Mouse (Mus musculus): Measurements from ENCODE around the gene Fbxl13. TPM values are rescaled to one million over a fixed set of nuclear protein-coding genes. Genes with fewer than 3 reads are reported as not detected.

Gene Fbxl13
- polyA plus RNA-seq, 1 experiment from 2014 or later: 0.35 TPM

DNA sequence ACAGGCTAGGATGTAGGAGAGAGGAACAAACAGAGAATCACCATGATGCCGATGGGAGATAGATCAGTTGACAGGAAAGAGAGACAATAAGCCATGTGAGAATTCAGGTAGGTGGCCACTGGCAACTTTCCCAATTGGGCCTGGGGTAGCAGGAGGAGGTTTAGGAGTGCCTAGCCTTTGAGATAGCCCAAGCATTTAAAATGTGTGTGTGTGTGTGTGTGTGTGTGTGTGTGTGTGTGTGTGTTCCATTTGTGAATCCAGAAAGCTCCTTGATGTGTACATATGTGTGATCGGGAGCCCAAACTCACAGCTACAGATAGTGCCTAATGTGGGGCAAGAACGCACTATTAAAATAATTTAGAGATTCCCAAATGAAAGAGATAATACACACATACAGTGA, 67.3 kb downstream of the Fbxl13 start:
- Histone ChIP-seq H3K27me3 (replicated peaks; ENCODE audit: control insufficient read depth, insufficient read depth, low read length) (no peaks in the 10 kb centered on the region), H3K9me3 (ENCODE audit: control insufficient read depth, low read length) (no peaks in the 10 kb centered on the region), H3K36me3 (ENCODE audit: control insufficient read depth, insufficient read depth, low read length) (peaks cover 12% of the 10 kb centered on the region; the same call in 1 of the 2 replicates), H3K9ac (ENCODE audit: low read length) (no peak overlapping the region), H3K27ac (ENCODE audit: low read depth) (no peak overlapping the region), H3K4me3 (ENCODE audit: low read depth, low read length) (no peak overlapping the region), H3K4me1 (replicated peaks; ENCODE audit: control insufficient read depth, insufficient read depth, low read length) (0 out of 2 replicates have a peak, but pooled peaks cover 5% of the 10 kb centered on the region), H3K4me2 (ENCODE audit: low read length) (no peak overlapping the region)
- 80% methylated on average over 3 of the region's 3 CpGs for WGBS
- DNase-seq (ENCODE audit: low spot score) (no peak), ATAC-seq (replicated peaks; ENCODE audit: low FRiP score, low TSS enrichment, low read depth) (no peak)

DNA sequence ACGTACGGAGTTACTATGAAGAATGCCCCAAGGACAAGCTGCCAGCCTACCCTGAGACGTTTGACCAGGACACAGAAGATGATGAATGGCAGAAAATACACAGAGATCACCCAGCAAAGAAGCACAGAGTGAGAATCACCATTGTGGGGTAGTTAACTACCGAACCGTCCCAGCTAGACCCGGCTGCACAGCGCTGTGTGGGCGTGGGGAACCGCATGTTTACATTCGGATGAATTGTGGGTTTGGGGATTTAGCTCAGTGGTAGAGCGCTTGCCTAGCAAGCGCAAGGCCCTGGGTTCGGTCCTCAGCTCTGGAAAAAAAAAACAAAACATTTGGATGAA, 70.3 kb downstream of the Fbxl13 start:
- 0 out of 2 replicates have a peak, but pooled peaks cover 5% of the 10 kb centered on the region for H3K4me1 ChIP-seq (replicated peaks; ENCODE audit: control insufficient read depth, insufficient read depth, low read length)
- no peak overlapping the region for H3K4me3 ChIP-seq (ENCODE audit: low read depth, low read length)
- peaks cover 22% of the 10 kb centered on the region for H3K36me3 ChIP-seq (ENCODE audit: control insufficient read depth, insufficient read depth, low read length)
- ATAC-seq (replicated peaks; ENCODE audit: low FRiP score, low TSS enrichment, low read depth) (no peak), DNase-seq (ENCODE audit: low spot score) (no peak)
- no peak overlapping the region for H3K27ac ChIP-seq (ENCODE audit: low read depth)
- no peaks in the 10 kb centered on the region for H3K9me3 ChIP-seq (ENCODE audit: control insufficient read depth, low read length)
- no peak overlapping the region for H3K4me2 ChIP-seq (ENCODE audit: low read length)
- no peaks in the 10 kb centered on the region for H3K27me3 ChIP-seq (replicated peaks; ENCODE audit: control insufficient read depth, insufficient read depth, low read length)
- H3K9ac ChIP-seq (ENCODE audit: low read length): no peak overlapping the region
- 72% methylated on average over 13 of the region's 13 CpGs for WGBS

DNA sequence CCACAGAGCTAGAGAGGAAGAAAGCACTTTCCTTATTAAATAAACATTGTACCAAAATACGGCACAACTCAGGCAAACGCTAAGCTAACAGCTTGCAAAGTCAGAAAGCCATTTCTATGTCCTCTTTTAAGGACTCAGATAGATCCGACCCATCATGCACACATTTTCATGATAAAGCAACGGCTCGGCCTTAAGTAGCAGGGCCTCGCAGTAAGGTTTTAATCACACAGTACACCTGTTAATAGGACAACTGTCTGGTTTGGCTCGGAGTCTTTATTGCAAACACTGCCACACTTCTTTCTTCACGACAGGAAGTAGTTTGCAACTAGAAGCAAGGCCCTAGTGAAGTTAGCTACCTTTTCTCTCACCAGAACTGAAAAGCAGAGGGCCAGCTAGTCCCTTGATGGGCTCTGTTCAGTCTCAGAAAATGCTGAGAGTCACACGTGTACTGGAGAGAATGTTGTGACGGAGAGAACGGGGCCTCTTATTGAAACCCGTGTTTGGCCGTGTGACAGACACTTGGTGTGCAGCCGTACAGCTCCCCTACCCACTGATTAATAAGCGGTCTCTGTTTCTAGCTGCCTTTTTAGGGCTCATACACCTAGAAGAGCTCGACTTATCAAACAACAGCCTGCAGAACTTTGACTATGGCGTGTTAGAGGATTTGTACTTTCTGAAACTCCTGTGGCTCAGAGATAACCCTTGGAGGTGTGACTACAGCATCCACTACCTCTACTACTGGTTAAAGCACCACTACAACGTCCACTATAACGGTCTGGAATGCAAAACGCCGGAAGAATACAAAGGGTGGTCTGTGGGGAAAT, 70.8 kb downstream of the Fbxl13 start:
- Histone ChIP-seq H3K36me3 (ENCODE audit: control insufficient read depth, insufficient read depth, low read length) (peaks cover 22% of the 10 kb centered on the region), H3K4me1 (replicated peaks; ENCODE audit: control insufficient read depth, insufficient read depth, low read length) (0 out of 2 replicates have a peak, but pooled peaks cover 5% of the 10 kb centered on the region), H3K27me3 (replicated peaks; ENCODE audit: control insufficient read depth, insufficient read depth, low read length) (no peaks in the 10 kb centered on the region), H3K9me3 (ENCODE audit: control insufficient read depth, low read length) (no peaks in the 10 kb centered on the region), H3K4me2 (ENCODE audit: low read length) (no peak overlapping the region), H3K9ac (ENCODE audit: low read length) (no peak overlapping the region), H3K27ac (ENCODE audit: low read depth) (no peak overlapping the region), H3K4me3 (ENCODE audit: low read depth, low read length) (no peak overlapping the region)
- ATAC-seq (replicated peaks; ENCODE audit: low FRiP score, low TSS enrichment, low read depth) (no peak), DNase-seq (ENCODE audit: low spot score) (no peak)
- 64% methylated on average over 21 of the region's 21 CpGs for WGBS

DNA sequence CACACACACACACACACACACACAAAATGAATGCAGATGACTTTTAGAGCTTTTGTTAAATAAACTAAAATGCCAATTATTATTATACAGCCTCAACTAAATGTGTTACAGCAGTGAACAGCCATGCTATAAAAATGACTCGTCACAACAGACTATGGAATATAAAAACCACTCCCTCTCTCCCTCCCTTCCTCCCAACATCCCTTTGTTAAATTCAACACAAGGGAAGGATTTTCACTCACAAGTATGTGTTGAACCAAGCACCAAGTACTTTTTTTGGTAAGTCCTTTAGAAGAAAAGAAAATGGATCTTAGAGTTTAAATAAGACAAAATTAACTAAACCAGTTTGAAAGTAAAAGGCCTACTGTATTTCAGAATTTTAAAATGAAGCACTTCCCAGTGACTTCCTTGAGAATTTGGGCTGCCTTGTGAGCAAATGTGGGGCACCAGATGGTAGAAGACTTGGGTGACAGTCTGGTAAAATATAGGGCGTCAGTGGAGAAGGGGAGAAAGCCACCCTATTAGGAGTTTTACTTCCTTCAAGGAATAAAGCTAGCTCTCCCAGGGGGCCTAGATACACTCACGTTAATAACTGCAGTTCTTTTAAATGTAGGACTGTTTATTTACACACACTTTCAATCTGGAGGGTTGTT, 72.5 kb downstream of the Fbxl13 start:
- Histone ChIP-seq H3K9ac (ENCODE audit: low read length) (no peak overlapping the region), H3K4me2 (ENCODE audit: low read length) (no peak overlapping the region), H3K4me3 (ENCODE audit: low read depth, low read length) (no peak overlapping the region), H3K9me3 (ENCODE audit: control insufficient read depth, low read length) (no peaks in the 10 kb centered on the region), H3K27ac (ENCODE audit: low read depth) (no peak overlapping the region), H3K27me3 (replicated peaks; ENCODE audit: control insufficient read depth, insufficient read depth, low read length) (no peaks in the 10 kb centered on the region), H3K36me3 (ENCODE audit: control insufficient read depth, insufficient read depth, low read length) (peaks cover 22% of the 10 kb centered on the region), H3K4me1 (replicated peaks; ENCODE audit: control insufficient read depth, insufficient read depth, low read length) (0 out of 2 replicates have a peak, but pooled peaks cover 5% of the 10 kb centered on the region)
- 56% methylated on average over 3 of the region's 3 CpGs for WGBS
- DNase-seq (ENCODE audit: low spot score) (no peak), ATAC-seq (replicated peaks; ENCODE audit: low FRiP score, low TSS enrichment, low read depth) (no peak)

DNA sequence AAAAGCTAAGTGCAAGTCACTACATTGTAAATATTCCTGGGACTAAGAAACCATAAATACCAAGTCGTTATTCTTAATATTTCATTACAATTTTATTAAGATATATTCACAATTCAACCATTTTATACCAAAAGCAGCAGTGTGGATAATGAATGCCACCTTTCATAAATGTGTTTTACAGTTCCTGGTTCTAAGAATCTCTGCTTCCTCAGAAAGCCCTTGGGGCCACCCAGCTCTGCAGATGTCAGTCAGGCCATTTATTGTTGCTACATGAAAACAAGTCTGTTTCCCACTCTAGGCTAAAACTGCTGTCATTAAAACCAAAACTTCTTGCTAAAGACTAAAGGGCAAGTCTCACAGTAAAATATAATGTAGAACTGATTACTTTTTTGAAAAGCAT, 77.7 kb downstream of the Fbxl13 start:
- peaks cover 9% of the 10 kb centered on the region for H3K36me3 ChIP-seq (ENCODE audit: control insufficient read depth, insufficient read depth, low read length)
- H3K27me3 ChIP-seq (replicated peaks; ENCODE audit: control insufficient read depth, insufficient read depth, low read length): no peaks in the 10 kb centered on the region
- H3K9me3 ChIP-seq (ENCODE audit: control insufficient read depth, low read length): no peaks in the 10 kb centered on the region
- H3K4me3 ChIP-seq (ENCODE audit: low read depth, low read length): no peak overlapping the region
- H3K27ac ChIP-seq (ENCODE audit: low read depth): no peak overlapping the region
- H3K9ac ChIP-seq (ENCODE audit: low read length): no peak overlapping the region
- H3K4me1 ChIP-seq (replicated peaks; ENCODE audit: control insufficient read depth, insufficient read depth, low read length): 0 out of 2 replicates have a peak, but pooled peaks cover 3% of the 10 kb centered on the region
- ATAC-seq (replicated peaks; ENCODE audit: low FRiP score, low TSS enrichment, low read depth): no peak
- no peak overlapping the region for H3K4me2 ChIP-seq (ENCODE audit: low read length)
- no peak for DNase-seq (ENCODE audit: low spot score)
- WGBS: 80% methylated on average over 1 of the region's 1 CpGs

DNA sequence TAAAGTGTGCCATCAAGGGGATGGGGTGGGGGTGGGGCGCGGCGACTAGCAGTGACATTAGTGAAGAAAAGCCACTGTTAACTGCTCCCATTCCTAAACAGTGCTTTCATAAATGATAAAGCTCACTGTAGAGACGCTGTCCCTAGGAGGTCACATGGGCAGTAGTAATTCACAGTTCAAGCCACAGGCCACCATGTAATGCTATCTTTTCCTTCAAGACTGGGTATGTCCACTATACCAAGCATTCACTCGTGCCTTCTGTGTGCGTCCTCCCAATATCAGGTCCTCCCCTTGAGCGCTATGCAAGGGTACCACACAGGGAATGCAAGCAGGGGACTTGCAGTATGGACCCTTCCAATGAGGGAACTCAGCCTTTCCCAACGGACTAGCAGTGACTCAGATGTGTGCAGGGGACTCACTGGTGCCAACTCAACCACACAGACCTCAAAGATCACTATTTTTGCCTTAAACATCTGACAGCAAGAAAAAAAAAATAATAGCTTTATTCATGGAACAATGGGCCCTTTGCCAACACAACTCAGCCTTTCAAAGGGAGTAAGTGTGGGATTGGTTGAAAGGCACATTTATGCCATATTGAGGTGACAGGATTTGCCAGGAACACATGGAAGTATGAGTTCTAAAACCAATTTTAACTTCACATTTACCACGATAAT, 79.9 kb downstream of the Fbxl13 start:
- Histone ChIP-seq H3K9ac (ENCODE audit: low read length) (no peak overlapping the region), H3K27ac (ENCODE audit: low read depth) (no peak overlapping the region), H3K4me3 (ENCODE audit: low read depth, low read length) (no peak overlapping the region), H3K9me3 (ENCODE audit: control insufficient read depth, low read length) (no peaks in the 10 kb centered on the region), H3K27me3 (replicated peaks; ENCODE audit: control insufficient read depth, insufficient read depth, low read length) (no peaks in the 10 kb centered on the region), H3K36me3 (ENCODE audit: control insufficient read depth, insufficient read depth, low read length) (peaks cover 10% of the 10 kb centered on the region; the same call in 1 of the 2 replicates), H3K4me2 (ENCODE audit: low read length) (no peak overlapping the region), H3K4me1 (replicated peaks; ENCODE audit: control insufficient read depth, insufficient read depth, low read length) (0 out of 2 replicates have a peak, but pooled peaks cover 3% of the 10 kb centered on the region)
- DNase-seq (ENCODE audit: low spot score) (no peak), ATAC-seq (replicated peaks; ENCODE audit: low FRiP score, low TSS enrichment, low read depth) (no peak)
- whole genome bisulfite sequencing: 94% methylated on average over 9 of the region's 9 CpGs

DNA sequence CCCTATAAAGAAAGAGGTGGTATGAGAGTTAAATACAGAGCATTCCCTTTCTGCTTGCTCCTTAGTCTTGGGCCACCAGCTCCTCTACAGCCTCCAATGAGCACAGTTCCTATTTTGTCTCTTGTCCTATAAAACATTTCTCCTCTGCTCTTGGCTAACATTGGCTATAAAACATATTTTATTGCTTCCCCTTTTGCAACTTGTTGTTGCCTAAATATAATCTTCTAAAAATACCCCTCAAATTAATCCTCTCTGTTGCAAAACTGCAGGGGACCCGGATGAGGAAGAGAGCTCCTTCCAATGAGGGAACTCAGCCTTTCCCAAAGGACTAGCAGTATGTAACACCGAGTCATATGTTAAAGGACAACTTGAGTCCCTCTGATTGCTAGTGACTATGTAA, 81.5 kb downstream of the Fbxl13 start:
- 79% methylated on average over 2 of the region's 2 CpGs for WGBS
- H3K27me3 ChIP-seq (replicated peaks; ENCODE audit: control insufficient read depth, insufficient read depth, low read length): no peaks in the 10 kb centered on the region

DNA sequence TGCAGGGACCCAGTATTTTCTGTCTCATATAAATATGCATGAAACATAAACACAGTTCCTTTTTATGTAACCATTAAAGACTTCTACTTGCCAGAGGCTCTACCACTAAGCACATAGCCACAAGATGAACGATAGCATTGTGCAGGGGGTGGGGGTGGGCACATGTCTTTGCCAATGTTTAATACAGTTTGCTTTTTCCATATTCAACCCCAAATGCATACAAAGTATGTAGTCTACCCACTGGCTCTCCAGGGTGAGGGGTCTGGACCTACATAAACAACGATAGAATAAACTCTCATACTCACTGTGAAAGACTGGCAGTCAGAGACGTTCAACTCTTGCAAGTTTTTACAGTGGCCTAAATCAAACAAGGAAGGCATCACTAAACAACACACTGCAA, 88.9 kb downstream of the Fbxl13 start:
- Histone ChIP-seq H3K4me3 (ENCODE audit: low read depth, low read length) (no peak overlapping the region), H3K27me3 (replicated peaks; ENCODE audit: control insufficient read depth, insufficient read depth, low read length) (no peaks in the 10 kb centered on the region), H3K4me2 (ENCODE audit: low read length) (no peak overlapping the region), H3K9ac (ENCODE audit: low read length) (no peak overlapping the region), H3K36me3 (ENCODE audit: control insufficient read depth, insufficient read depth, low read length) (0 out of 2 replicates have a peak, but pooled peaks cover 4% of the 10 kb centered on the region), H3K9me3 (ENCODE audit: control insufficient read depth, low read length) (no peaks in the 10 kb centered on the region), H3K4me1 (replicated peaks; ENCODE audit: control insufficient read depth, insufficient read depth, low read length) (no peaks in the 10 kb centered on the region), H3K27ac (ENCODE audit: low read depth) (no peak overlapping the region)
- WGBS: 49% methylated on average over 3 of the region's 3 CpGs
- DNase-seq (ENCODE audit: low spot score) (no peak), ATAC-seq (replicated peaks; ENCODE audit: low FRiP score, low TSS enrichment, low read depth) (no peak)

More for the DNA sequence above, 81.5 kb downstream of the Fbxl13 start:
- no peak for ATAC-seq (replicated peaks; ENCODE audit: low FRiP score, low TSS enrichment, low read depth)
- H3K4me3 ChIP-seq (ENCODE audit: low read depth, low read length): no peak overlapping the region
- no peak for DNase-seq (ENCODE audit: low spot score)
- H3K36me3 ChIP-seq (ENCODE audit: control insufficient read depth, insufficient read depth, low read length): 0 out of 2 replicates have a peak, but pooled peaks cover 10% of the 10 kb centered on the region
- no peak overlapping the region for H3K27ac ChIP-seq (ENCODE audit: low read depth)
- H3K9ac ChIP-seq (ENCODE audit: low read length): no peak overlapping the region
- H3K9me3 ChIP-seq (ENCODE audit: control insufficient read depth, low read length): no peaks in the 10 kb centered on the region
- 0 out of 2 replicates have a peak, but pooled peaks cover 3% of the 10 kb centered on the region for H3K4me1 ChIP-seq (replicated peaks; ENCODE audit: control insufficient read depth, insufficient read depth, low read length)
- no peak overlapping the region for H3K4me2 ChIP-seq (ENCODE audit: low read length)
